Mouse (Mus musculus) liver, embryonic 16.5 days (tissue): ENCODE results near the gene Paf1. TPM values are rescaled to one million over a fixed set of nuclear protein-coding genes. Genes with fewer than 3 reads are reported as not detected.

Experiments
- ATAC-seq: fragments of 200-750 bp; cut with Nextera tagmentation; 2 replicates; pipeline ENCODE4 v1.8.0; 2017; ENCODE audit warnings: low read depth, mild to moderate bottlenecking, moderate number of reproducible peaks, moderate library complexity
- H3K27ac ChIP-seq: fragments of 300-500 bp; sonication (generic); 2 replicates; pipeline ENCODE4 v1.5.1; 2014; ENCODE audit warnings: mild to moderate bottlenecking, low read length
- H3K27me3 ChIP-seq: fragments of 300-500 bp; sonication (generic); 2 replicates; pipeline ENCODE4 v1.6.1; 2014; ENCODE audit warnings: low read depth, low read length, mixed read lengths; ENCODE audit not compliant: control insufficient read depth, insufficient read depth
- H3K36me3 ChIP-seq: fragments of 300-500 bp; sonication (generic); 2 replicates; pipeline ENCODE4 v1.6.1; 2014; ENCODE audit warnings: mild to moderate bottlenecking; ENCODE audit not compliant: control insufficient read depth, insufficient read depth
- H3K4me1 ChIP-seq: fragments of 300-500 bp; sonication (generic); 2 replicates; pipeline ENCODE4 v1.6.1; 2014; ENCODE audit warnings: low read depth, low read length, mixed read lengths; ENCODE audit not compliant: control insufficient read depth
- H3K4me2 ChIP-seq: fragments of 300-500 bp; sonication (generic); 2 replicates; pipeline ENCODE4 v1.6.1; 2014; ENCODE audit warnings: low read depth, low read length, mixed read lengths
- H3K4me3 ChIP-seq: fragments of 300-500 bp; sonication (generic); 2 replicates; pipeline ENCODE4 v1.5.1; 2014; ENCODE audit warnings: low read depth, mild to moderate bottlenecking, low read length
- H3K9ac ChIP-seq: fragments of 300-500 bp; sonication (generic); 2 replicates; pipeline ENCODE4 v1.6.1; 2014; ENCODE audit warnings: low read depth, low read length
- H3K9me3 ChIP-seq: fragments of 300-500 bp; sonication (generic); replicated peaks from 2 replicates; pipeline ENCODE4 v1.6.1; 2016; ENCODE audit warnings: low read length; ENCODE audit not compliant: control insufficient read depth
- WGBS: fragments of 180-500 bp; shearing (Covaris S2); extraction: QIAGEN DNeasy Blood & Tissue Kit; methylation state at CpG from one replicate; pipeline ENCODE4 v1.1.7; 2014; ENCODE audit not compliant: insufficient replicate concordance; 5-methylcytosine and 5-hydroxymethylcytosine counted together
- polyA plus RNA-seq: library from polyadenylated mRNA; unstranded; fragments of >200 nt; fragmentation: Nextera tagmentation; extraction: Ambion mirVana; gene quantifications from 2 replicates; pipeline ENCODE4 v1.2.1, GENCODE M21; 2015

The Paf1 gene
- polyA plus RNA-seq, 1 experiment from 2014 or later: 25.8 TPM

GRCm38 (mm10) chr7:28442688-28443087, 49.9 kb downstream of the Paf1 start:
- ATAC-seq: peak; percentile 52; the same call in 1 of the 2 replicates
- Histone ChIP-seq H3K4me2 (peak overlapping the region; percentile 23), H3K27ac (peak overlapping the region; percentile 10), H3K4me1 (no peaks in the 10 kb centered on the region; the same call in 1 of the 2 replicates), H3K9ac (no peak overlapping the region), H3K4me3 (peak overlapping the region; percentile 7), H3K9me3 (no peaks in the 10 kb centered on the region), H3K27me3 (no peaks in the 10 kb centered on the region), H3K36me3 (no peaks in the 10 kb centered on the region)
- 6% methylated on average over 4 of the region's 4 CpGs for WGBS

GRCm38 (mm10) chr7:28444344-28444974, 51.7 kb downstream of the Paf1 start:
- ATAC-seq: no peak
- Histone ChIP-seq H3K4me3 (no peak overlapping the region), H3K4me2 (no peak overlapping the region), H3K4me1 (no peaks in the 10 kb centered on the region; the same call in 1 of the 2 replicates), H3K9ac (no peak overlapping the region), H3K27me3 (no peaks in the 10 kb centered on the region), H3K36me3 (no peaks in the 10 kb centered on the region), H3K9me3 (no peaks in the 10 kb centered on the region), H3K27ac (no peak overlapping the region)
- WGBS: 52% methylated on average over 13 of the region's 13 CpGs

GRCm38 (mm10) chr7:28446446-28446845, 53.7 kb downstream of the Paf1 start:
- no peak overlapping the region for H3K27ac ChIP-seq
- 17% methylated on average over 12 of the region's 12 CpGs for WGBS
- peaks cover 7% of the 10 kb centered on the region for H3K27me3 ChIP-seq
- no peak overlapping the region for H3K4me3 ChIP-seq
- H3K4me1 ChIP-seq: no peaks in the 10 kb centered on the region; the same call in 1 of the 2 replicates
- H3K36me3 ChIP-seq: no peaks in the 10 kb centered on the region
- no peak overlapping the region for H3K9ac ChIP-seq
- ATAC-seq: no peak
- no peak overlapping the region for H3K4me2 ChIP-seq
- no peaks in the 10 kb centered on the region for H3K9me3 ChIP-seq

- Histone ChIP-seq H3K4me3 (no peak overlapping the region), H3K9ac (no peak overlapping the region), H3K4me2 (no peak overlapping the region), H3K4me1 (peaks cover 2% of the 10 kb centered on the region; the same call in 1 of the 2 replicates), H3K9me3 (no peaks in the 10 kb centered on the region), H3K27me3 (peaks cover 15% of the 10 kb centered on the region), H3K36me3 (no peaks in the 10 kb centered on the region), H3K27ac (no peak overlapping the region)
- no peak for ATAC-seq
- WGBS: 52% methylated on average over 12 of the region's 12 CpGs
Observed at GRCm38 (mm10) chr7:28447101-28447830, 54.5 kb downstream of the Paf1 start.

- Histone ChIP-seq H3K4me2 (no peak overlapping the region), H3K27me3 (peaks cover 20% of the 10 kb centered on the region), H3K27ac (no peak overlapping the region), H3K4me3 (no peak overlapping the region), H3K9ac (no peak overlapping the region), H3K4me1 (peaks cover 3% of the 10 kb centered on the region; the same call in 1 of the 2 replicates), H3K9me3 (no peaks in the 10 kb centered on the region), H3K36me3 (no peaks in the 10 kb centered on the region)
- ATAC-seq: no peak
- whole genome bisulfite sequencing: 50% methylated on average over 13 of the region's 13 CpGs
Observed at GRCm38 (mm10) chr7:28447865-28448820, 55.4 kb downstream of the Paf1 start.

Other genes with a start within 250 kb of the Paf1 start
- 39.3 and 39.7 TPM in 2 replicates for gene Fbl, start 223.2 kb upstream of the Paf1 start, polyA plus RNA-seq
- 2.1 and 2.7 TPM in 2 replicates for gene Dyrk1b, start 213.5 kb upstream of the Paf1 start, polyA plus RNA-seq
- 0.15 and 0.29 TPM in 2 replicates for gene Eid2, start 125.1 kb upstream of the Paf1 start, polyA plus RNA-seq
- gene Eid2b, start 115.2 kb upstream of the Paf1 start, polyA plus RNA-seq: 1.3 and 1.6 TPM in 2 replicates
- not detected in 2 replicates for gene Selenov, start 101.8 kb upstream of the Paf1 start, polyA plus RNA-seq
- gene Dll3, start 90.7 kb upstream of the Paf1 start, polyA plus RNA-seq: not detected in 2 replicates
- gene Timm50, start 80.9 kb upstream of the Paf1 start, polyA plus RNA-seq: 66.1 and 67.9 TPM in 2 replicates
- 31.3 and 34.0 TPM in 2 replicates for gene Supt5, start 54.2 kb upstream of the Paf1 start, polyA plus RNA-seq
- gene Rps16, start 42.3 kb upstream of the Paf1 start, polyA plus RNA-seq: 531 and 598 TPM in 2 replicates
- gene Plekhg2, start 20.4 kb upstream of the Paf1 start, polyA plus RNA-seq: 4.8 and 6.3 TPM in 2 replicates
- 7.9 and 10.8 TPM in 2 replicates for gene Zfp36, start 12.7 kb upstream of the Paf1 start, polyA plus RNA-seq
- 20.5 and 21.6 TPM in 2 replicates for gene Med29, start 243 bp upstream of the Paf1 start, polyA plus RNA-seq
- 35.6 and 38.6 TPM in 2 replicates for gene Gmfg, start 44.5 kb downstream of the Paf1 start, polyA plus RNA-seq
- 0.12 and 0.15 TPM in 2 replicates for gene Lrfn1, start 59.0 kb downstream of the Paf1 start, polyA plus RNA-seq
- gene Ifnl2, start 117.5 kb downstream of the Paf1 start, polyA plus RNA-seq: not detected in 2 replicates
- not detected in 2 replicates for gene Ifnl3, start 129.9 kb downstream of the Paf1 start, polyA plus RNA-seq
- gene Sycn, start 147.9 kb downstream of the Paf1 start, polyA plus RNA-seq: 0.53 and 2.5 TPM in 2 replicates
- gene Nccrp1, start 154.3 kb downstream of the Paf1 start, polyA plus RNA-seq: not detected in 2 replicates
- gene Samd4b, start 205.2 kb downstream of the Paf1 start, polyA plus RNA-seq: 2.5 and 3.5 TPM in 2 replicates
- 16.4 and 17.5 TPM in 2 replicates for gene Pak4, start 205.2 kb downstream of the Paf1 start, polyA plus RNA-seq
- not detected in 2 replicates for gene Acp7, start 238.4 kb downstream of the Paf1 start, polyA plus RNA-seq